Comparison of ENCODE assay signal across 22 mouse cellular contexts in the genomic region with DNA sequence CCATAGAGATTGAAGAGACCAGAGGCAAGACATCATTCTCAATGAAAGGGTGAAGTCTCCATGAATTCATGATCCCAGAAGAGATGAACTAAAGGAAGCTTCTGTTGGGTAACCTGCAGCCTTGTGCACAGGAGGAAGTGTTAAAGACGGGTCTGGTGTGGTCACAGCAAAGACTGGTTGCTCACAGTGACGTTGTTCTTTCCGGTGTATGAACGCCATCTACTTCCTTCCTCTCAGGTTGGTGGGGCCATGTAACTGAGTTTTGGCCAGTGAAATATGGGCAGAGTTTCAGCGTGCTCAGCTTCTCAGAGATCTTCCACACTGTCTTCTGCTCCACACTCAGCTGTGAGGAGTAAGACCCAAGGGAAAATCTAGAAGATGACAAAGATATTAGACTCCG.
"Had no signal": no experiment of that assay in that cellular context is flagged by ENCODE, and none has a peak within 500 bp of the region (broad histone marks: within the 10 kb centered on the region; RNA-seq: fewer than 3 reads in every experiment).

No protein-coding gene starts in this region.

- H3K27ac ChIP-seq: kidney, postnatal 0 days; limb, embryonic 12.5 days; limb, embryonic 15.5 days; liver, embryonic 15.5 days; midbrain, embryonic 12.5 days; midbrain, embryonic 15.5 days; neural tube, embryonic 13.5 days; stomach, postnatal 0 days had no signal

- H3K4me2 ChIP-seq: limb, embryonic 12.5 days; limb, embryonic 15.5 days; liver, embryonic 11.5 days; liver, embryonic 15.5 days; midbrain, embryonic 12.5 days; midbrain, embryonic 15.5 days; neural tube, embryonic 13.5 days had no signal

- H3K27me3 ChIP-seq: limb, embryonic 12.5 days; limb, embryonic 15.5 days; liver, embryonic 15.5 days; midbrain, embryonic 15.5 days had no signal

- DNase-seq: kidney, adult 18-20 months; kidney, postnatal 25 days; layer of hippocampus, postnatal 36 days; left cerebral cortex, postnatal 4 days; lung, adult 2 months; right cerebral cortex, adult 18-20 months; right cerebral cortex, postnatal 14 days; right cerebral cortex, postnatal 4 days; thymus, adult 2 months; thymus, postnatal 25 days had no signal

- H3K9me3 ChIP-seq: limb, embryonic 12.5 days; limb, embryonic 15.5 days; liver, embryonic 15.5 days; midbrain, embryonic 12.5 days; midbrain, embryonic 15.5 days; neural tube, embryonic 13.5 days had no signal

- H3K9ac ChIP-seq: limb, embryonic 12.5 days; limb, embryonic 15.5 days; liver, embryonic 15.5 days; midbrain, embryonic 12.5 days; midbrain, embryonic 15.5 days; neural tube, embryonic 13.5 days had no signal

- ATAC-seq: inflammation-experienced regulatory T-cells, adult 6 months; intestine, embryonic 16.5 days; midbrain, embryonic 15.5 days had no signal

- H3K4me1 ChIP-seq: liver, embryonic 15.5 days had no signal

- H3K4me3 ChIP-seq: limb, embryonic 12.5 days; limb, embryonic 15.5 days; liver, embryonic 15.5 days; midbrain, embryonic 12.5 days; midbrain, embryonic 15.5 days; myocyte; neural tube, embryonic 13.5 days had no signal

- H3K36me3 ChIP-seq: limb, embryonic 12.5 days; limb, embryonic 15.5 days; liver, embryonic 15.5 days; midbrain, embryonic 12.5 days; midbrain, embryonic 15.5 days; neural tube, embryonic 13.5 days had no signal
